Mouse (Mus musculus) cerebellum, adult 2 months (tissue): ENCODE measurements at regions not wholly inside any gene's neighbourhood (a gene's known extent, or its start where the extent isn't known, plus 50 kb on each side); places are given as distances from the start of the nearest gene placed in this dataset.

Source experiments
- CTCF ChIP-seq: fragments of 200-500 bp; IDR thresholded peaks from 2 replicates; pipeline ENCODE4 v1.5.1; 2011; ENCODE audit warnings: low read depth, mild to moderate bottlenecking, control low read depth, low read length, moderate library complexity, borderline replicate concordance; ENCODE audit not compliant: insufficient read depth
- POLR2A ChIP-seq: fragments of 200-500 bp; IDR thresholded peaks from 2 replicates; pipeline ENCODE4 v1.6.1; 2011; ENCODE audit warnings: low read length, control low read depth, borderline replicate concordance; ENCODE audit not compliant: insufficient read depth

- TF ChIP-seq POLR2A (no peak), CTCF (no peak)
These were observed 55.3 kb upstream of the Stmnd1 start for GRCm38 (mm10) chr13:46218101-46218701.
